Mouse (Mus musculus) MEL (cell line): Measurements from ENCODE around the gene Mpp6. TPM values are rescaled to one million over a fixed set of nuclear protein-coding genes. Genes with fewer than 3 reads are reported as not detected.
A peak's percentile ranks its signal among the peaks of the same experiment; 100 is the strongest.

ENCODE experiments used
- DNase-seq: peaks from one replicate; pipeline ENCODE4 v3.0.0; 2011; ENCODE audit warnings: low read depth, low spot score
- H3K27ac ChIP-seq: 2 replicates; pipeline ENCODE4 v1.5.1; 2012; ENCODE audit warnings: low read depth, mild to moderate bottlenecking, control low read depth, low read length, moderate library complexity; ENCODE audit not compliant: control insufficient read depth
- H3K27me3 ChIP-seq, 2 experiments: fragments of 150-350 bp in 1 of 2; sonication (generic) in 1 of 2; 2 replicates each; pipeline ENCODE4 v1.6.1; 2012; ENCODE audit warnings: low read length in 2 of 2, mild to moderate bottlenecking in 2 of 2, improper control_type of control experiment in 1 of 2, moderate library complexity in 1 of 2; ENCODE audit not compliant: insufficient read depth in 2 of 2, control insufficient read depth in 1 of 2
- H3K36me3 ChIP-seq, 2 experiments: 2 replicates each; pipeline ENCODE4 v1.6.1; 2012 to 2014; ENCODE audit warnings: low read length in 2 of 2, improper control_type of control experiment in 1 of 2, inconsistent platforms in 1 of 2, mild to moderate bottlenecking in 1 of 2; ENCODE audit not compliant: insufficient read depth in 2 of 2, control insufficient read depth in 1 of 2
- H3K4me1 ChIP-seq, 2 experiments: fragments of 150-350 bp in 1 of 2; sonication (generic) in 1 of 2; 2 replicates each; pipeline ENCODE4 v1.6.1; 2012; ENCODE audit warnings: low read length in 2 of 2, improper control_type of control experiment in 1 of 2, mild to moderate bottlenecking in 1 of 2; ENCODE audit not compliant: insufficient read depth in 2 of 2, control insufficient read depth in 1 of 2
- H3K4me3 ChIP-seq, 2 experiments: fragments of 150-350 bp in 1 of 2; sonication (generic) in 1 of 2; 2 replicates each; pipeline ENCODE4 v1.5.1; 2012; ENCODE audit warnings: low read depth in 2 of 2, low read length in 2 of 2, mild to moderate bottlenecking in 2 of 2, moderate library complexity in 2 of 2, control low read depth in 1 of 2, improper control_type of control experiment in 1 of 2; ENCODE audit not compliant: control insufficient read depth in 1 of 2, insufficient read depth in 1 of 2
- H3K79me2 ChIP-seq: 2 replicates; pipeline ENCODE4 v1.6.1; 2012; ENCODE audit warnings: mild to moderate bottlenecking, low read length, moderate library complexity; ENCODE audit not compliant: control insufficient read depth, poor library complexity, insufficient read depth
- H3K9ac ChIP-seq: 2 replicates; pipeline ENCODE4 v1.6.1; 2012; ENCODE audit warnings: low read depth, mild to moderate bottlenecking, control low read depth, low read length, moderate library complexity; ENCODE audit not compliant: control insufficient read depth, poor library complexity, severe bottlenecking
- H3K9me3 ChIP-seq: fragments of 150-350 bp; sonication (generic); replicated peaks from 2 replicates; pipeline ENCODE4 v1.6.1; 2012; ENCODE audit warnings: mild to moderate bottlenecking, low read length, improper control_type of control experiment, moderate library complexity; ENCODE audit not compliant: insufficient read depth
- BHLHE40 ChIP-seq: IDR thresholded peaks from 2 replicates; pipeline ENCODE4 v1.6.1; 2012; ENCODE audit warnings: low read depth, mild to moderate bottlenecking, inconsistent platforms, low read length, improper control_type of control experiment, borderline replicate concordance
- CHD2 ChIP-seq: IDR thresholded peaks from 2 replicates; pipeline ENCODE4 v1.6.1; 2011; ENCODE audit warnings: low read length, improper control_type of control experiment
- CTCF ChIP-seq, 3 experiments: IDR thresholded peaks in 2 of 3; conservative IDR thresholded peaks in 1 of 3; 2 replicates each; pipeline ENCODE4 v1.5.1; 2011 to 2012; ENCODE audit warnings: low read length in 3 of 3, low read depth in 2 of 3, mild to moderate bottlenecking in 2 of 3, improper control_type of control experiment in 1 of 3, inconsistent platforms in 1 of 3, mixed read lengths in 1 of 3, moderate library complexity in 1 of 3; ENCODE audit not compliant: control insufficient read depth in 1 of 3, insufficient read depth in 1 of 3, poor library complexity in 1 of 3, severe bottlenecking in 1 of 3
- GATA1 ChIP-seq: IDR thresholded peaks from 2 replicates; pipeline ENCODE4 v1.6.1; 2011; ENCODE audit warnings: low read depth, low read length, improper control_type of control experiment
- KAT2A ChIP-seq: conservative IDR thresholded peaks from 2 replicates; pipeline ENCODE4 v1.6.1; 2012; ENCODE audit warnings: low read depth, low read length, improper control_type of control experiment, inconsistent platforms
- MXI1 ChIP-seq: IDR thresholded peaks from 2 replicates; pipeline ENCODE4 v1.6.1; 2011; ENCODE audit warnings: mild to moderate bottlenecking, low read depth, low read length, improper control_type of control experiment
- MYB ChIP-seq: IDR thresholded peaks from 2 replicates; pipeline ENCODE4 v1.6.1; 2011; ENCODE audit warnings: mild to moderate bottlenecking, low read depth, low read length, improper control_type of control experiment
- NRF1 ChIP-seq: IDR thresholded peaks from 2 replicates; pipeline ENCODE4 v1.6.1; 2014; ENCODE audit warnings: low read depth, mild to moderate bottlenecking, inconsistent platforms, low read length, improper control_type of control experiment, moderate library complexity; ENCODE audit not compliant: poor library complexity, insufficient read depth, severe bottlenecking
- POLR2AphosphoS2 ChIP-seq: IDR thresholded peaks from 2 replicates; pipeline ENCODE4 v1.6.1; 2011; ENCODE audit warnings: low read length, improper control_type of control experiment
- POLR2AphosphoS5 ChIP-seq: IDR thresholded peaks from 2 replicates; pipeline ENCODE4 v1.6.1; 2012; ENCODE audit warnings: low read depth, borderline replicate concordance, mild to moderate bottlenecking, inconsistent platforms, low read length, moderate library complexity, mixed read lengths
- SIN3A ChIP-seq: IDR thresholded peaks from 2 replicates; pipeline ENCODE4 v1.6.1; 2012; ENCODE audit warnings: low read length, improper control_type of control experiment, inconsistent platforms
- SMC3 ChIP-seq: IDR thresholded peaks from 2 replicates; pipeline ENCODE4 v1.6.1; 2011; ENCODE audit warnings: low read depth, low read length, improper control_type of control experiment
- TAL1 ChIP-seq: IDR thresholded peaks from 2 replicates; pipeline ENCODE4 v1.6.1; 2012; ENCODE audit warnings: mild to moderate bottlenecking, inconsistent platforms, low read length, moderate library complexity, mixed read lengths
- TCF12 ChIP-seq: IDR thresholded peaks from 2 replicates; pipeline ENCODE4 v1.6.1; 2014; ENCODE audit warnings: low read depth, mild to moderate bottlenecking, inconsistent platforms, low read length, improper control_type of control experiment, moderate library complexity
- UBTF ChIP-seq: IDR thresholded peaks from 2 replicates; pipeline ENCODE4 v1.6.1; 2012; ENCODE audit warnings: low read depth, mild to moderate bottlenecking, inconsistent platforms, low read length, improper control_type of control experiment, moderate library complexity, borderline replicate concordance; ENCODE audit not compliant: insufficient read depth
- ZC3H11A ChIP-seq: IDR thresholded peaks from 2 replicates; pipeline ENCODE4 v1.6.1; 2012; ENCODE audit warnings: low read depth, mild to moderate bottlenecking, inconsistent platforms, low read length, improper control_type of control experiment
- ZKSCAN1 ChIP-seq: IDR thresholded peaks from 2 replicates; pipeline ENCODE4 v1.6.1; 2012; ENCODE audit warnings: low read depth, mild to moderate bottlenecking, inconsistent platforms, low read length, improper control_type of control experiment, moderate library complexity
- polyA plus RNA-seq, 2 experiments: library from polyadenylated mRNA; stranded (reverse) in 1 of 2; unstranded in 1 of 2; fragments of >175 nt in 1 of 2; fragments of >200 nt in 1 of 2; gene quantifications; 2 replicates each; pipeline versions ENCODE4 v1.2.1 to v1.2.4; 2012; ENCODE audit warnings: low replicate concordance in 2 of 2, low read depth in 1 of 2; ENCODE audit not compliant: insufficient read length in 2 of 2, insufficient read depth in 1 of 2, missing spikeins in 1 of 2
- total RNA-seq: library from RNA; depleted of rRNA; stranded (reverse); fragments of 300-350 nt; gene quantifications from 2 replicates; pipeline ENCODE4 v1.2.3, GENCODE M21; 2012

Mpp6 gene
- total and polyA plus RNA-seq, 3 experiments: 68.1 to 74.8 TPM; not detected in 1

DNA sequence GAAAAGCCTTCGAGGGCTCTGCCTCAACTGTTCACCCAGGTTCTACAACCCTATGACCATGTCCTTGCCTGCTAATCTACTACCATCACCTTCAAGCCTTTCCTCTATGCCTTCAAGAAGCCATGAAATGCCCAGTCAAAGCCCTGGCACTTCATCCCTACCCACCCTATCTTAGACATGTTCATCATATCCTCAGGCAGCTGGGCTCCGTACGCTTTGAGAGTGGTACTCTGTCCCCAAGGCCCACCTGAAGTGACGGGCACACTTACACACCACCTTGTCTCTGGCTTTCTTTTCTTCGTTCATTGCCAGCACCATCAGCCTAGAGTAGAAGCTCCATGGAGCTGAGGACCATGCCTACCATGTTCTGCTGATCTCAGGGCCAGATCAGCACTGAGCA is 121.2 kb downstream of the Mpp6 start:
- no peaks in the 10 kb centered on the region for H3K36me3 ChIP-seq
- no peaks in the 10 kb centered on the region; a peak in 1 of 4 replicates for H3K4me1 ChIP-seq
- no peak overlapping the region for H3K27ac ChIP-seq
- H3K27me3 ChIP-seq: peaks cover 0 to 4% of the 10 kb centered on the region in 2 experiments; a peak in 2 of 4 replicates
- H3K79me2 ChIP-seq: no peaks in the 10 kb centered on the region
- no peak overlapping the region for H3K9ac ChIP-seq
- no peaks in the 10 kb centered on the region for H3K9me3 ChIP-seq
- DNase-seq: no peak
- TF ChIP-seq BHLHE40 (no peak), CTCF (IDR thresholded peaks at IDR 0.05 in 2 of 3, conservative IDR thresholded peaks at IDR 0.05 in 1 of 3; ENCODE audit: control insufficient read depth in 1 of 3, insufficient read depth in 1 of 3, low read depth in 2 of 3, low read length in 3 of 3, poor library complexity in 1 of 3, severe bottlenecking in 1 of 3) (no peak), CHD2 (no peak), UBTF (no peak), MYB (no peak), MXI1 (no peak), ZC3H11A (no peak), NRF1 (no peak), KAT2A (no peak), SIN3A (no peak), TAL1 (no peak), SMC3 (no peak), ZKSCAN1 (no peak), POLR2AphosphoS5 (no peak), TCF12 (no peak), GATA1 (no peak)
- no peak overlapping the region for H3K4me3 ChIP-seq

DNA sequence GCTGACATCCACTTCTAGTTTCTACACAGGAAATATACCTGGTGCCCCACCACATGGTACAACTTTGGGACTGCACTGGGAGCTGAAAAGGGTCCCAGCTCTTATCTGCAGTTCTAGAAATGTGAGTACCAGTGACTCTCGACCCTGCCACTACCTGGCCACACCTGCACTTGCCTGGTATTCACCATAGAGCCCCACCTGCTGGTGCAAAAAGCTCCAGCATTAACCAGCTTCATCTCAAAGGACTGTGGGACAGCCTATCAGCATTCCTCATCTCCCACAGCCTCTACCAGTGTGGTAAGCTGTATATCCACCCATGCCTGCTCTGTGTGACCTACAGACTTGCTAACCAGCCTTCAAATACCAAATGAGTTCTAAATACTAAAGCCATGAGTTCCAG is 122.9 kb downstream of the Mpp6 start:
- H3K36me3 ChIP-seq: peaks cover 0 to 2% of the 10 kb centered on the region in 2 experiments; a peak in 1 of 4 replicates
- H3K4me3 ChIP-seq: no peak overlapping the region
- H3K79me2 ChIP-seq: no peaks in the 10 kb centered on the region
- TF ChIP-seq POLR2AphosphoS2: no peak
- TF ChIP-seq CTCF (IDR thresholded peaks at IDR 0.05 in 2 of 3, conservative IDR thresholded peaks at IDR 0.05 in 1 of 3; ENCODE audit: control insufficient read depth in 1 of 3, insufficient read depth in 1 of 3, low read depth in 2 of 3, low read length in 3 of 3, poor library complexity in 1 of 3, severe bottlenecking in 1 of 3): peak in 1 of 3 experiments; percentile 21; a peak in 2 of 6 replicates
- TF ChIP-seq, all 39 proteins: peak for 1
- Histone ChIP-seq H3K9ac (no peak overlapping the region), H3K4me1 (peaks cover 2% of the 10 kb centered on the region in 2 experiments; a peak in 3 of 4 replicates), H3K9me3 (no peaks in the 10 kb centered on the region), H3K27me3 (peaks cover 0 to 4% of the 10 kb centered on the region in 2 experiments; a peak in 2 of 4 replicates), H3K27ac (no peak overlapping the region)
- DNase-seq: no peak
